Mouse (Mus musculus) limb, embryonic 12.5 days (tissue): ENCODE data around the gene Tex28. TPM values are rescaled to one million over a fixed set of nuclear protein-coding genes. Genes with fewer than 3 reads are reported as not detected.
"Not testable (repeated sequence)": the region's sequence is repeated elsewhere in the genome, so short reads cannot be mapped to it uniquely, and the experiment has no call there.

Experiments used
- ATAC-seq: fragments of 200-750 bp; cut with Nextera tagmentation; 2 replicates; pipeline ENCODE4 v1.8.0; 2017; ENCODE audit warnings: low read depth, moderate TSS enrichment; ENCODE audit not compliant: insufficient number of reproducible peaks, insufficient read depth, low FRiP score, low TSS enrichment
- H3K27ac ChIP-seq: fragments of 300-500 bp; sonication (generic); 2 replicates; pipeline ENCODE4 v1.5.1; 2016; ENCODE audit warnings: mild to moderate bottlenecking, moderate library complexity
- H3K27me3 ChIP-seq: fragments of 300-500 bp; sonication (generic); 2 replicates; pipeline ENCODE4 v1.6.1; 2016; ENCODE audit warnings: mild to moderate bottlenecking, moderate library complexity
- H3K36me3 ChIP-seq: fragments of 300-500 bp; sonication (generic); 2 replicates; pipeline ENCODE4 v1.6.1; 2016; ENCODE audit warnings: mild to moderate bottlenecking, moderate library complexity
- H3K4me1 ChIP-seq: fragments of 300-500 bp; sonication (generic); replicated peaks from 2 replicates; pipeline ENCODE4 v1.6.1; 2016
- H3K4me2 ChIP-seq: fragments of 300-500 bp; sonication (generic); 2 replicates; pipeline ENCODE4 v1.6.1; 2016; ENCODE audit warnings: mild to moderate bottlenecking, moderate library complexity
- H3K4me3 ChIP-seq: fragments of 300-500 bp; sonication (generic); replicated peaks from 2 replicates; pipeline ENCODE4 v1.5.1; 2016; ENCODE audit warnings: mild to moderate bottlenecking
- H3K9ac ChIP-seq: fragments of 300-500 bp; sonication (generic); replicated peaks from 2 replicates; pipeline ENCODE4 v1.6.1; 2016; ENCODE audit warnings: mild to moderate bottlenecking, moderate library complexity
- H3K9me3 ChIP-seq: fragments of 300-500 bp; sonication (generic); 2 replicates; pipeline ENCODE4 v1.6.1; 2016; ENCODE audit warnings: mild to moderate bottlenecking, moderate library complexity
- WGBS: fragments of 180-500 bp; shearing (Covaris S2); methylation state at CpG from one replicate; pipeline ENCODE4 v1.1.7; 2016; 5-methylcytosine and 5-hydroxymethylcytosine counted together
- polyA plus RNA-seq: library from polyadenylated mRNA; unstranded; fragments of >200 nt; fragmentation: Nextera tagmentation; extraction: Ambion mirVana; gene quantifications from 2 replicates; pipeline ENCODE4 v1.2.1, GENCODE M21; 2016

The Tex28 gene
- polyA plus RNA-seq, result not detected in 2 replicates

GRCm38 (mm10) chrX:74167738-74168137 is at the start of gene Tex28:
Tex28 (minus strand) TSS chrX:74167838.
- H3K4me3 ChIP-seq, result no peak within 1 kb of the TSS

GRCm38 (mm10) chrX:74203556-74203955 is 35.9 kb upstream of the Tex28 start:
- H3K27me3 ChIP-seq, result no peaks in the 10 kb centered on the region; the same call in 1 of the 2 replicates
- H3K4me3 ChIP-seq, result no peak overlapping the region
- H3K27ac ChIP-seq, result no peak overlapping the region
- 88% methylated on average over 2 of the region's 2 CpGs for WGBS
- ATAC-seq, result no peak
- H3K36me3 ChIP-seq, result no peaks in the 10 kb centered on the region
- no peak overlapping the region for H3K9ac ChIP-seq
- no peaks in the 10 kb centered on the region for H3K9me3 ChIP-seq
- no peaks in the 10 kb centered on the region for H3K4me1 ChIP-seq
- no peak overlapping the region for H3K4me2 ChIP-seq

More at GRCm38 (mm10) chrX:74167738-74168137, at the start of gene Tex28:
- Histone ChIP-seq H3K4me1 (no peaks in the 10 kb centered on the region), H3K9me3 (no peaks in the 10 kb centered on the region), H3K9ac (no peak within 1 kb of the TSS), H3K27me3 (no peaks in the 10 kb centered on the region), H3K4me2 (no peak within 1 kb of the TSS), H3K27ac (no peak within 1 kb of the TSS), H3K36me3 (no peaks in the 10 kb centered on the region)
- 96% methylated on average over 1 of the region's 1 CpGs for WGBS
- ATAC-seq, result no peak

- 92% methylated on average over 17 of the region's 17 CpGs for WGBS
- Histone ChIP-seq H3K4me2 (no peak within 1 kb of the TSS), H3K9ac (no peak within 1 kb of the TSS), H3K27ac (no peak within 1 kb of the TSS), H3K4me1 (no peaks in the 10 kb centered on the region), H3K4me3 (no peak within 1 kb of the TSS), H3K9me3 (no peaks in the 10 kb centered on the region), H3K36me3 (no peaks in the 10 kb centered on the region), H3K27me3 (0 out of 2 replicates have a peak, but pooled peaks cover 3% of the 10 kb centered on the region)
- ATAC-seq, result no peak
Observed at GRCm38 (mm10) chrX:74176959-74177358, 9.3 kb upstream of the Tex28 start, which contains the start of gene Tktl1. Tktl1 (plus strand) TSS chrX:74177259.

GRCm38 (mm10) chrX:74135263-74135662 is 32.4 kb downstream of the Tex28 start, which contains the start of gene Mecp2:
Mecp2 (minus strand) TSS chrX:74135363.
- H3K4me1 ChIP-seq, H3K4me2 ChIP-seq, ATAC-seq, H3K9ac ChIP-seq, H3K27me3 ChIP-seq, H3K27ac ChIP-seq, H3K4me3 ChIP-seq, H3K9me3 ChIP-seq, H3K36me3 ChIP-seq: not testable (repeated sequence)
- 32% methylated on average over 1 of the region's 1 CpGs for WGBS

- peaks cover 18% of the 10 kb centered on the region for H3K27me3 ChIP-seq
- H3K4me1 ChIP-seq, result no peaks in the 10 kb centered on the region
- no peak within 1 kb of the TSS for H3K27ac ChIP-seq
- no peaks in the 10 kb centered on the region for H3K9me3 ChIP-seq
- H3K4me3 ChIP-seq, result no peak within 1 kb of the TSS
- no peaks in the 10 kb centered on the region for H3K36me3 ChIP-seq
- no peak within 1 kb of the TSS for H3K4me2 ChIP-seq
- no peak for ATAC-seq
- H3K9ac ChIP-seq, result no peak within 1 kb of the TSS
Observed at GRCm38 (mm10) chrX:74127164-74127563, 40.5 kb downstream of the Tex28 start, which contains the start of gene Opn1mw. Opn1mw (plus strand) TSS chrX:74127464.

- H3K36me3 ChIP-seq, result no peaks in the 10 kb centered on the region
- no peaks in the 10 kb centered on the region for H3K9me3 ChIP-seq
- H3K9ac ChIP-seq, result no peak overlapping the region
- WGBS, result 52% methylated on average over 2 of the region's 2 CpGs
- H3K4me3 ChIP-seq, result no peak overlapping the region
- H3K4me1 ChIP-seq, result no peaks in the 10 kb centered on the region
- no peak for ATAC-seq
- H3K27me3 ChIP-seq, result peaks cover 21% of the 10 kb centered on the region
- H3K4me2 ChIP-seq, result no peak overlapping the region
- no peak overlapping the region for H3K27ac ChIP-seq
Observed at GRCm38 (mm10) chrX:74124975-74125374, 42.7 kb downstream of the Tex28 start.

- H3K36me3 ChIP-seq, result no peaks in the 10 kb centered on the region
- H3K4me2 ChIP-seq, result peak overlapping the region; percentile 42
- no peaks in the 10 kb centered on the region for H3K9me3 ChIP-seq
- H3K4me1 ChIP-seq, result no peaks in the 10 kb centered on the region
- peak overlapping the region; percentile 23 for H3K4me3 ChIP-seq
- peak; percentile 52; the same call in 1 of the 2 replicates for ATAC-seq
- no peak overlapping the region for H3K27ac ChIP-seq
- peaks cover 9% of the 10 kb centered on the region for H3K27me3 ChIP-seq
- H3K9ac ChIP-seq, result no peak overlapping the region
- WGBS, result 24% methylated on average over 10 of the region's 10 CpGs
Observed at GRCm38 (mm10) chrX:74115511-74115910, 52.1 kb downstream of the Tex28 start.

GRCm38 (mm10) chrX:74114036-74114435 is 53.6 kb downstream of the Tex28 start:
- no peaks in the 10 kb centered on the region for H3K4me1 ChIP-seq
- H3K27ac ChIP-seq, result no peak overlapping the region
- no peak overlapping the region for H3K4me2 ChIP-seq
- no peaks in the 10 kb centered on the region for H3K9me3 ChIP-seq
- no peak overlapping the region for H3K9ac ChIP-seq
- H3K36me3 ChIP-seq, result no peaks in the 10 kb centered on the region
- peaks cover 4% of the 10 kb centered on the region for H3K27me3 ChIP-seq
- no peak overlapping the region for H3K4me3 ChIP-seq
- ATAC-seq, result no peak

GRCm38 (mm10) chrX:74108747-74109146 is 58.9 kb downstream of the Tex28 start:
- no peak overlapping the region for H3K27ac ChIP-seq
- no peak overlapping the region for H3K4me2 ChIP-seq
- peaks cover 10% of the 10 kb centered on the region for H3K27me3 ChIP-seq
- H3K36me3 ChIP-seq, result no peaks in the 10 kb centered on the region
- 47% methylated on average over 3 of the region's 3 CpGs for WGBS
- no peaks in the 10 kb centered on the region for H3K9me3 ChIP-seq
- H3K4me1 ChIP-seq, result no peaks in the 10 kb centered on the region
- H3K4me3 ChIP-seq, result no peak overlapping the region
- no peak overlapping the region for H3K9ac ChIP-seq
- no peak for ATAC-seq

GRCm38 (mm10) chrX:74105916-74106315 is 61.7 kb downstream of the Tex28 start:
- Histone ChIP-seq H3K4me3 (no peak overlapping the region), H3K9ac (no peak overlapping the region), H3K9me3 (no peaks in the 10 kb centered on the region), H3K36me3 (no peaks in the 10 kb centered on the region), H3K27ac (no peak overlapping the region), H3K27me3 (peaks cover 18% of the 10 kb centered on the region), H3K4me1 (no peaks in the 10 kb centered on the region), H3K4me2 (no peak overlapping the region)
- ATAC-seq, result no peak
- 51% methylated on average over 2 of the region's 2 CpGs for WGBS

- H3K9me3 ChIP-seq, result no peaks in the 10 kb centered on the region
- H3K4me3 ChIP-seq, result no peak overlapping the region
Observed at GRCm38 (mm10) chrX:74103457-74104188, 64.0 kb downstream of the Tex28 start.

More at GRCm38 (mm10) chrX:74103457-74104188, 64.0 kb downstream of the Tex28 start:
- H3K36me3 ChIP-seq, result no peaks in the 10 kb centered on the region
- H3K27me3 ChIP-seq, result peaks cover 13% of the 10 kb centered on the region
- H3K4me2 ChIP-seq, result no peak overlapping the region
- WGBS, result 62% methylated on average over 4 of the region's 4 CpGs
- no peaks in the 10 kb centered on the region for H3K4me1 ChIP-seq
- no peak for ATAC-seq
- no peak overlapping the region for H3K9ac ChIP-seq
- no peak overlapping the region for H3K27ac ChIP-seq
